Mouse (Mus musculus) kidney, adult 2 months (tissue): Measurements from ENCODE around the gene Evi5.

Experiments used
- CTCF ChIP-seq: fragments of 200-500 bp; conservative IDR thresholded peaks from 2 replicates; pipeline ENCODE4 v1.5.1; 2011; ENCODE audit warnings: low read depth, mild to moderate bottlenecking, control low read depth, low read length, moderate library complexity, mixed read lengths; ENCODE audit not compliant: insufficient read depth, insufficient read length
- POLR2A ChIP-seq: fragments of 200-500 bp; IDR thresholded peaks from one replicate; pipeline ENCODE4 v1.6.1; 2011; ENCODE audit warnings: low read depth, low read length, control low read depth

- no peak for TF ChIP-seq CTCF
- no peak for TF ChIP-seq POLR2A
Observed at GRCm38 (mm10) chr5:107764486-107764885, 110.4 kb downstream of the Evi5 start.
